Comparison of ENCODE assay signal across 9 mouse cellular contexts in the genomic region with DNA sequence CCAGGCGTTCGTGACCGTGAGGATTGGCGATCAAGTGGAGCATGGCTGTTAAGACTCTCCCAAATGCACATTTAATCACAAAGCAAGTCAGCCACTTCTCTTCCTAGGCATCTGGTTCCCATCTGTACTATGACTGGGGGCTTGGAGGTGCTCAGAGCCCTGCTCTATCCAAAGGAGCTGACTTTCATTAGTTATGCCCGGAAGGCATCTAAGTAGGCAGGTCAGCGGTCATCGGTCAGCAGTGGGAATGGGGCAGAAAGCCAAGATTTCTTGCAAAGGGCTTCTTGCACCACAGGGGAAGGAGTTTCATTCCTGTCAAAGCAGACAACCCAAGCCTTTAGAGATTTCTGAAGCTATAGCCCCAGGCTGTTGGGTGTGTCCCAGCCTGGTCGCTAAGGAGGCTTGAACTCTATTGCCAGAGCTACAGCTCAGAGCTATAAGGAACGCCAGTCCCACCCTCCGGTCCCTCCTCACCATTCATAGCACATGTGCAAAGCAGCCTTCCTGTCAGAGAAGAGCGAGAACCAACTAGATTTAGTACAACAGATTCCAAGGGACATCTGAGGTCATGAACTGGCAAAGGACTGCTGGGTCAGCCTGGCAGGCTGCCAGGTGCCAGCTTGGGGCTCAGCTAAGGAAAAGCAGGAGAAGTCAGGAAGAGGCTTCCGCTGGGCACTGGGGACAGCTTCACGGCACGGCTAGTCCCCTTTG.
A peak's percentile ranks its signal among the peaks of the same experiment; 100 is the strongest.
DNase-seq lines count a peak whose midpoint lies in the region; ATAC-seq and TF ChIP-seq lines count a peak whose summit lies in the region.
"Had no signal": no experiment of that assay in that cellular context is flagged by ENCODE, and none has a peak within 500 bp of the region (broad histone marks: within the 10 kb centered on the region; RNA-seq: fewer than 3 reads in every experiment).

No protein-coding gene starts in this region.

- TF ChIP-seq CTCF in midbrain, postnatal 0 days (IDR thresholded peaks at IDR 0.05) = no peak

- no peak for ATAC-seq in midbrain, postnatal 0 days (ENCODE audit: low FRiP score)
- ATAC-seq in midbrain, embryonic 15.5 days (replicated peaks) = no peak
- ATAC-seq in intestine, embryonic 15.5 days = peak; percentile 64
- no peak for ATAC-seq in forebrain, embryonic 12.5 days (ENCODE audit: low FRiP score)
- no peak for ATAC-seq in frontal cortex, adult (ENCODE audit: low TSS enrichment)

- no peak overlapping the region for H3K4me3 ChIP-seq in midbrain, postnatal 0 days (ENCODE audit: low read depth, low read length)
- H3K4me3 ChIP-seq in midbrain, embryonic 15.5 days = no peak overlapping the region
- no peak overlapping the region for H3K4me3 ChIP-seq in intestine, embryonic 15.5 days (replicated peaks)
- H3K4me3 ChIP-seq in forebrain, embryonic 12.5 days (replicated peaks) = no peak overlapping the region

- no peaks in the 10 kb centered on the region for H3K4me1 ChIP-seq in midbrain, postnatal 0 days (ENCODE audit: insufficient read depth, low read length)
- peaks cover 11% of the 10 kb centered on the region for H3K4me1 ChIP-seq in midbrain, embryonic 15.5 days
- H3K4me1 ChIP-seq in intestine, embryonic 15.5 days (replicated peaks) = peaks cover 15% of the 10 kb centered on the region
- peaks cover 11% of the 10 kb centered on the region; the same call in 1 of the 2 replicates for H3K4me1 ChIP-seq in forebrain, embryonic 12.5 days

- H3K27ac ChIP-seq in midbrain, postnatal 0 days (ENCODE audit: low read depth, low read length) = no peak overlapping the region
- H3K27ac ChIP-seq in midbrain, embryonic 15.5 days = no peak overlapping the region
- no peak overlapping the region for H3K27ac ChIP-seq in intestine, embryonic 15.5 days
- no peak overlapping the region for H3K27ac ChIP-seq in forebrain, embryonic 12.5 days
- H3K27ac ChIP-seq: liver, embryonic 14.5 days had no signal

- peak; percentile 43 for DNase-seq in midbrain, postnatal 0 days (ENCODE audit: low spot score)
- peak; percentile 59 for DNase-seq in embryo, embryonic 9.5 days (ENCODE audit: extremely low spot score)
- DNase-seq in lung, postnatal 14 days = peak; percentile 48
- no peak for DNase-seq in layer of hippocampus, adult 9-10 months (ENCODE audit: low spot score)

- no peaks in the 10 kb centered on the region for H3K9me3 ChIP-seq in midbrain, postnatal 0 days (ENCODE audit: low read length)
- no peaks in the 10 kb centered on the region for H3K9me3 ChIP-seq in midbrain, embryonic 15.5 days
- no peaks in the 10 kb centered on the region for H3K9me3 ChIP-seq in intestine, embryonic 15.5 days
- H3K9me3 ChIP-seq in forebrain, embryonic 12.5 days = no peaks in the 10 kb centered on the region

- H3K4me2 ChIP-seq in midbrain, postnatal 0 days (ENCODE audit: low read depth, low read length, poor library complexity, severe bottlenecking) = no peak overlapping the region
- H3K4me2 ChIP-seq in midbrain, embryonic 15.5 days = no peak overlapping the region
- peak overlapping the region; percentile 48 for H3K4me2 ChIP-seq in intestine, embryonic 15.5 days (replicated peaks)
- no peak overlapping the region for H3K4me2 ChIP-seq in forebrain, embryonic 12.5 days

- no peaks in the 10 kb centered on the region for H3K36me3 ChIP-seq in midbrain, postnatal 0 days (ENCODE audit: insufficient read depth, low read length)
- H3K36me3 ChIP-seq in midbrain, embryonic 15.5 days (replicated peaks) = no peaks in the 10 kb centered on the region
- H3K36me3 ChIP-seq in intestine, embryonic 15.5 days = no peaks in the 10 kb centered on the region
- H3K36me3 ChIP-seq in forebrain, embryonic 12.5 days (replicated peaks) = no peaks in the 10 kb centered on the region

- 74% methylated on average over 14 of the region's 14 CpGs for WGBS in midbrain, postnatal 0 days
- WGBS in midbrain, embryonic 15.5 days = 67% methylated on average over 14 of the region's 14 CpGs
- 53% methylated on average over 14 of the region's 14 CpGs for WGBS in intestine, embryonic 15.5 days
- 84% methylated on average over 14 of the region's 14 CpGs for WGBS in forebrain, embryonic 12.5 days

- no peak overlapping the region for H3K9ac ChIP-seq in midbrain, postnatal 0 days (replicated peaks; ENCODE audit: low read length, poor library complexity, severe bottlenecking)
- H3K9ac ChIP-seq in midbrain, embryonic 15.5 days = no peak overlapping the region
- no peak overlapping the region for H3K9ac ChIP-seq in intestine, embryonic 15.5 days
- H3K9ac ChIP-seq in forebrain, embryonic 12.5 days = no peak overlapping the region
- H3K9ac ChIP-seq: liver, embryonic 14.5 days had no signal

- H3K27me3 ChIP-seq in midbrain, postnatal 0 days (ENCODE audit: insufficient read depth, low read length) = no peaks in the 10 kb centered on the region
- H3K27me3 ChIP-seq in midbrain, embryonic 15.5 days (replicated peaks) = no peaks in the 10 kb centered on the region
- no peaks in the 10 kb centered on the region for H3K27me3 ChIP-seq in intestine, embryonic 15.5 days (replicated peaks)
- H3K27me3 ChIP-seq in forebrain, embryonic 12.5 days = no peaks in the 10 kb centered on the region
